Mouse (Mus musculus): ENCODE results near the gene Gm20696.

Gm20696 gene

DNA sequence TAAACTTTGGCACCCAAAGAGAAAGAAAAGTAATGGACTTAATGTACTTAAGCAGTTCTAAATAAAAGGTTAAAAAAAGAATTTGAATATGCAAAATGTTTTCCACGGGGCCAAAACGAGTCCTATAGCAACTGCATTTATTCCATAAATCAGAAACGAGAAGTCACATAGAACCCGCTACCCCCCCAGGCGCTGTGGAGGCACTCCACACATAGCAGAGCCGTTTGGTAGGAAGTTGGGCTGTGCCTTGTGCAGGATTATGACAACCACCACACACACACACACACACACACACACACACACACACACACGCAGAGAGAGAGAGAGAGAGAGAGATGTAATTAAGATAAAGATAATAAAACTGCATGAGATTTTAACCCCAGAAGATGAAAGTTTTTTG lies 46.1 kb downstream of the Gm20696 start:
- DNase-seq, result no peak

DNA sequence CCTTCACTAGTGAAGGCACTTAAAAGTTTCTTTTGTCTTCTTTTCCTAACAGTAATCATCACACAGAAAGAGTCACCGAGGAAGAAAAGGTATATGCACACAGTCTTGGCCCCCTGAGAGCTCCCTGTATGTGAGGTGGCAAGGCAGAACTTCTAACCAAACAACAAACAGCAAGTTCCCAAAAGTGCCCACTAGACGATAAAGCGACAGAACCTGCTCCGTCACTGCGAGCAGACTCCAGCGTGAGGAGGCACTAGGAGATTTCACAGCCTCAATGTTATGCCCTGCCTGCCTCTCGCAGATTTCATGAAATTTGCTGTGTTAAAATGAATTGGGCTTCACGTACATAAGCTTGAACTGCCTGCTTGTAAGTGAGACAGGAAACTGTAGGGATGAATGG lies 46.6 kb downstream of the Gm20696 start:
- DNase-seq, result no peak

DNA sequence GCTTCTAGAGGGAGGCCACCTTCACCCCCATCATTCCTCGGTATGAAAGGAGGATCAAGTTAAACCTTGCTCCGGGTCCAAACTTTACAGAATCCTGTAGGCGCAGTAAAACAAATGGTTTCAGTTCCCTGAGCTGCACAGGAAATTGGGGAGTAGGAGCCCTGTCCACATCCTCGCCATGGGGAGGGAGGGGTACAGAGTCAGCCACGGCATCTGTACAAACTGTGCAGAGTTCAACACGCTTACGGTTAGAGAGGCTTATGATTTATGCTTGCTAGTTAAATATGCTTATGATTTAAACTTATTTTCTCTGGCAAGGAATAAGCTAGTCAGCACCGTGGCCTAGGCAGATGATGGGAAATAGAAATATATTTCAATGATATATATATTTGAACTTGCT lies 47.1 kb downstream of the Gm20696 start:
- DNase-seq, result no peak

DNA sequence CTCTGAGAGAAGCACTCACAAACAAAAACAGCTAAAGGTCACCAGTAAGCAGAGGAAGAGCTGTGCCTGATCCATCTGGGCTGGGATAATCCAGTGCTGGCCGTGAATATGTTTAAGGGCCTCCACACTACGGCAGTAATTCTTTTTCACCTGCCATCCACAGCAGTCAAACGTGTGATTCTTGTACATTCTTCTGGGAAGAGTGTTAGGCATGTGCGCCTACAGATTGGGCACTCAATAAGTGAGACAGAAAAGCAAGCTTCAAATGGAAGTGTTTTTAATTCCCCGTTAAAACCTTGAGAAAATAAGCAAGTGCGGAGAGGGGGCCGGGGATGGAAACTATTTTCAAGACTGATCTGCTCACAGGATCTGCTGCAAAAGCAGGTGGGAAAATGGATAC lies 48.7 kb downstream of the Gm20696 start:
- DNase-seq, result no peak

DNA sequence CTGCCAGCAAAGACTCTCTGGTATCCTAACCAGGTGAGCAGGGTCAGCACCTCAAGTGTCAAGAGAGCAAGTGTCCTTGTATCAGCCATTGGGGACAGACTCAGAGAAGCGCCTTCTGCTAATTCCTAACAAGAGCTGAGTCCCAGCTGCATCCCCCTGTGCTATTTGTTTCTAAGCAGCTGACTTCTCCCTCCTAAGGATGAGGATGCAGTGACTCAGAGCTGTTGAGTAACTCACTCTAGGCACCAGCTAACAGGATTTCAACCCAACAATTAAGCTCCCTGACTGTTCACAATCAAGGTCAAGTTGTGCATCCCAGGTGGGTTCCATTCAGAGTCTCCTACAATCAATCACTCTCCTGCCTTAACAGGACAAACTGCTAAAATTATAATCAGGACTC lies 49.2 kb downstream of the Gm20696 start:
- DNase-seq, result no peak

DNA sequence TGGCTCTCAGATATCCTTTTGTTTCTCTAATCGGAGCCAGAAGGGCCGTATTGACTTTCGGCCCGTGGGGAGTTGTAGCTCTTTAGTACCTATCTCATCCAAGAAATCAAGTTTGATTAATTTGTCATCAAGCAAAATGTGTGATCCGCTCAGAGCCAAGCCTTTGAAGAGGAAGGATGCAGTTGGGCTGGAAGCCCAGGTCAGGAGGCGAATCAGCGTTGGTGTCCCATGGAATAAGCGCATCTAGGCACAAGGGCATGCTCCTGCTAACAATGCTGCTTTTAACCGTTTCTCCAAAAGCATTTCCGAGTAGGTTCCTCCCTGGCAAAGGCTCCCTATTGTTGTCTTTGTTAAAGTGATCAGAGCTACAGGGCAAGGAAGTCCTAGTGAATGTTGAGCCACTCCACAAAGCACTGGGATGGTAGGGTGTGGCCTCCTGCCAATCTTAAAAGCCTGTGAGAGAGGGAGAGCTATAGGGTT lies 51.3 kb downstream of the Gm20696 start:
- DNase-seq, result no peak

DNA sequence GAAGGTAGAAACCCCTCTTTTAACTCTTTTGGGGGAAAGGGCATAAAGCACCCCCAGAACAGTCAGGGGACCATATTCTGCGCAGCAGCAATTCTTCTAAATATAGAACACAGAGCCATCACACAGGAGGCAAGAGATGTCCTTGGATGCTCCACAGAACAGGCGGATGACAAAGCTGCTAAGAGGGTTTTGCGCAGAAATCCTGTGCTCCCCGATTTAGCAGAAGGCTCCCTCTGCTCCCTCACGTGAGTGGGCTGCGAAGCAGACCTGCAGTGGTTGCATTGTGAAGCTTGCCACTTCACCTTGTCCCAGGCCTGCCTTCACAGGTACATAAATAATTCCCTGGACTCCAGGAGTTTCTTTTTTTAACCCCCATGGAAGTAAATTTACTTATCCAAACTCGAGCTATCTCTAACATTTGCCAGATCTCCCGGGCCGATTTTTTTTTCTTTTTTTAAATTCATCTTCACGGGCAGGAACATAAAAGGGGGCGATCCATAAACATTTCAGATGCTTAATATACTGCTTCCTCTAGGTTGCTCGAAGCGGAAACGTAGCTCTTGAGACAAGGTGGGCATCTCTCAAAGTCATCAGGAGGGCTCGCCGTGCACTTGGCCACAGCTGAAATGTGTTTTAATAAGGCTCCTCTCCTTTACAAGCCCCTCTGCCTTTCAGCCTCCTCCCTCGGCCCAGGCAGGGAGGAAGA lies 51.9 kb downstream of the Gm20696 start:
- DNase-seq, result peak; percentile 52

DNA sequence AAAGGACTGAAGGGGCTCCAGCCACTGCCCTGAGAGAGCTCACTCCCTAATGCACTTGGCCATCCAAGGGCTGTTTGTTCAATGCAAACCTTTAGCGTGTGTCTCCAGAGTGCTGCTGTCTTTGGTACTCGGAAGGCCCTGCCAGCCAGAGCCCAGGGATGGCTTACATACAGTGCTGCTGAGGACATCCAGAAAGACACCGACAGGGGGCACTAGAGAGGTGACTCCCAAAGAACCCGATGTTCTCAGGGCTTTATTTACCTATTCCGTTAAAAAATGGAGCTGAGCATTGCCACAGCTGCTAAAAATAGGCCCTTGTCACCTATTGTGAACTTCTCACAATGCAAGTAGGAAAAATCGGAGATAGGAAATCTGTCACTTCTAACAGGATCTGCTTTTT lies 54.7 kb downstream of the Gm20696 start:
- DNase-seq, result no peak

DNA sequence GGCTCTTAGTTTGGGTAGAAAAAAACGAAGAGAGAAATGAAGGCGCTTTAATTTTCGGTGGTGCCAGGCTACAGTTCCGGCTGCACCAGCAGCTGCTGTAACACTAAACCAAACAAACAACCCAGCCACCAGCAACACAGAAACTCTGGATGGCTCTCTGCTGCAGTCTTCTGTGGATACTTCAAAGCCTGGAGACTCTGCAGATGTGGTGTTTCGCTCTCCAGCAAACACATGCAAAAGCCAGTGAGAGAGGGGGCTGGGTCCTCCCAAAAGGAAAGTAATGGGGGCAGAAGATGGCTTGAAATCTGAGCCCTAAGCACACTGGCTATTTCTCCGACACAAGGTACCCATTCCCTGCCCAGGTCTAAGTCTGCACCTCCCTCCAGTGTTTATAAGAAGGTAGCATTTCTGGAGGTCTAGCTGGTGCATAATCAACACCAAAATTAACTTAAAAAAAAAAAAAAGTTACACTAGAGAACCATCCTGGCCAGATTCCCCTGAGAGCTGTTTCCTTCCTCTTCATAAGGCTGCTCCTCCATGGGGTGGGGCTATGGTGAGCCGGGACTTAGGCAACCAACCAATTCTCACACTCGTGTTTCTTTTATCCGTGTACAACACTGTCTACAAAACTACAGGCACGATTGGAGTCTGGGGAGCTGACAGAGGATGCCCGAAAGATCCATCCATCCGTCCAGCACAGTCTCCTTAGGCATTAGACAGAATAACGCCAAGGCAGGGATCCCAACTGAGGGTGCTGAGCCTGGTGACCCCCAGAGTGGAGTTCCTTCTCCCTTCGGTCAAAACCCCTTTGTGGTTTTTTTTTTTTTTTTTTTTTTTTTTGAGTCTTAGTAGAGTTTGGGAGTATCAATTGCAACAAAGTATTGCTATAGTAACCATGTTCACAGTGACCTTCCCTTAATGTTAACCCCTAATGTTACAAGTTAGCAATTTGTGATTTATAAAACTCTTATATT lies 55.9 kb downstream of the Gm20696 start:
- DNase-seq, result no peak

DNA sequence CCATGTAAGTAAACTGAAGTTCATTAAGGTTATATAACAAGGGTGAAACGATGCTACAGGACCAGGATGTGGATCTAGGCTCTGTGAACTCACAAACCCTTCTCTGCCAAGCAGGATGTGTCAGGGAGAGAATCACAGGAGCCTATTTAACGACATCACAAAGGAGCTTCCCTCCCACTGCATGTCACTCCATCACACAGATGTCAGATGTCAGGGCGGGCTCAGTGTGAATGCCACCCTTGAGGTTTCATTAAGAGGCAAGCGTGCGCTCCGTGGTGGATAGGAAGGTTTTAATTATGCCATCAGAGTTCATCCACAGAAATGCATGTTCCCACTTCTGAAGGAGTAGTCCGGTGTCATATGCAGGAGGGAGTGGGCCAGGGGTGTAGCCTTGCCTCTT lies 60.5 kb downstream of the Gm20696 start:
- no peak for DNase-seq

DNA sequence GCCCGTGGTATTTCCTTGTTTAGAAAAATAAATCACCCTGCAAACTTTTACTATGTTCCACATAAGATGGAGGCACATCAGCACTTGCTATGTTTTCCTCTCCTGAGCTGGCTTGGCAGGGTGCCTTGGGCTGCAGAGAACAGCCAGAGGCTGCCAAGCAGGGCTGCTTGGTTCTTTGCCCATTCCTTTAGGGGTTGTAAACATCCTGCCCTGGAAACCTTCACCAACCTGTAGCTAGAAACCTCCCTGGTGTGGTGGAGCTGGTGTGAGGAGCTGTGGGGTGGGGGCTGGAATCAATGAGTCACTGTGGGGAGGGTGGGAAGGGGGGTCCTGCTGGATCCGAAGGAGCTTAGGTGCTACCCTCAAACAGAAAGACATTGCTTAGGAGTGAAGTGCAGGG lies 61.8 kb downstream of the Gm20696 start:
- DNase-seq, result no peak

DNA sequence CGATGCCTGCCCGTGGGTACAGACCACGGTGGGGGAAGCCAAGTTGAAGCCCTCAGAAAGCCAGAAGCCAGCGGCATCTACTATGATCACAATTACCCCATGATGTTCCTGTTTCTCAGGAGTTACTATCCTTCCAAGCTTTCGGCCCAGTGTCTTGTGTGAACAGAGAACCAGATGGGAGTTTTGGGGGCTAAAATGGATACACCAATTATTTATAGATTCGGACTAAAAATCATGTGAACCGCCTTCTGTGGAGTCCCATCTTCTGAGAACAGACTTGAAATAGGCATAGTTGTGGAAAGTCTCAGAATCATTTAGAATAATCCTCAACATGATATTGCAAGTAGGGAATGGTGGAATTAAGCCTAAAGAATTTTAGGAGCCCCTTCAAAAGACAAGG lies 64.2 kb downstream of the Gm20696 start:
- no peak for DNase-seq

DNA sequence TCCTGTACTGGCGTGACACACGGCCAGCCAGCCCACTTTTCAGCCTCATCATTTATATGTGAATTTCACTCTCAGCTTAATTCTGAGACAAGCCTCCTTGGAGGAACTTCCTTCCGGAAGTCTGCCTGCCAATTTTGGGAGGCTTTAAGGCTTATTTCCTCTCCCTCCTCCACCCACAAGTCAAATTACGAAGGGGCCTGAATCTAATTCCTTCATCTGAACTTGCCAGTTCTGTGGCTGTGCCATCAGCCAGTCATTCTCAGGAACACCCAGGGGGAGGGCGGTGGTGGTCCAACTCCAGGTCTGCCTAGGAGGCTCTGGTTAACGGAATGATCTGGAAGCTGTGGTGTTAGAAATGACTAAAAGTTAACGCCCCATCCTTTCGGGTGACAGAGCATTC lies 65.7 kb downstream of the Gm20696 start:
- no peak for DNase-seq

DNA sequence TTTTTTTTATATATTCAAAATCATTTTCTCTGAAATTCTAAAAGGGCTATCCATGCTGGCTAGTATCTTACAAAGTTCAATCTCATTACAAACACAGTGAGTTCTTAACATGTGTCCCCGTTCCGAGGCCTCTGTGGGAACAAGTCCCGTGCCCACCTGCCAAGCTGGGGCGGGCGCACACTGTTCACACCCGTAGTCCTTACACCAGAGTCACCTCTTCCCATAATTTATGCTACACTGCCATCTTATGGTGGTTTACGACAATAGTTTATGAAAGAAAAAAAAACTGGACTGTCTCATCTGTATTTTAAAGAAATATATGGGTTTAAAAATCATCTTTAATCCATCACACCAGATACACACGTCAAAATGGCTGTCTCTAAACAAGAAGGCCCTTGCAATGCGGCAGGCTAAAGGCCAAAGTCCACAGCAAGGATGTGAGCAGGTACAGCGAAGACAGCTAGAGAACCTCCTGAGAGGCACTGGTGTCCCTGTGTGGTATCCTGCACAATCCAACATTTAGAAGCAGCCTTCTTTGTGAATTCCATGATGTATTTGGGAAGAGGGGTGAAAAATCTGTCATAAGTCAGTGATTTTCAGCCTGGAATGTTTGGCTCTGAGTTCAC lies 66.3 kb downstream of the Gm20696 start:
- DNase-seq, result peak; percentile 49

DNA sequence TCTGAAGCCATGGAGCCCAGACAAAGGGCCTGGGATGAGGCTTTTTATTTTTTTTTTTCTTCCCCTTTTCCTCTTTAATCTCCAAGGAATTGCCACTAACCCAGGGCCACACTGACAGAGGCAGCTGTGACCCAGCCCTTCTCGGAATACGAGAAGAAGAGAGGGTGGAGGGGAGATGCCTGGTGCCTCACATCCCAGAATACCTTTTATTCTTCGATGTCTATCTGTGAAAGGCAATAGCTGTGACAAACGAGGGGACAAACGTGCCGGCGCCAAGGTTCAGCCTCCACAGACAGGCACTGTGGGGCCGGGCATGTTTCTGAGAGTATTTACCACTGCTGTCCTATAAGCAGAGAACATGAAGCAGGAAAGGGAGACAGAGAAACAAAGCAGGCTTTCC lies 66.9 kb downstream of the Gm20696 start:
- no peak for DNase-seq

DNA sequence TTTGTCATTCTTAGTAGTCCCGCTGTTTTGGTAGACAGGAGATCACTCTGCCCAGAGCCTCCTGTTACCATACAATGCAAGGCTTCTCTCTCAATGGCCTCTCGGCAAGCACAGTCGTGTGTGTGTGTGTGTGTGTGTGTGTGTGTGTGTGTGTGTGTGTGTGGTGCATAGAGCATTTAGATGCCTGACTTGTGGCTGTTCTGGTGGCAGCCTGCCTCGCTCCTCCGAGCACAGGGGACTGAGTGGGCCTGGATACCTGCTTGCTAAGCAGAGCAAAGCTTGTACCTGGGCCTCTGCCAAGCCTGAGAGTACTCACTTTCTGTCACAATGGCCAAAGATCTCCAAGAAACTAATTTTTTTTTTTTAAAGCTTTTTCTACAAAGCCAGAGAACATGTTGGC lies 67.4 kb downstream of the Gm20696 start:
- DNase-seq, result no peak

DNA sequence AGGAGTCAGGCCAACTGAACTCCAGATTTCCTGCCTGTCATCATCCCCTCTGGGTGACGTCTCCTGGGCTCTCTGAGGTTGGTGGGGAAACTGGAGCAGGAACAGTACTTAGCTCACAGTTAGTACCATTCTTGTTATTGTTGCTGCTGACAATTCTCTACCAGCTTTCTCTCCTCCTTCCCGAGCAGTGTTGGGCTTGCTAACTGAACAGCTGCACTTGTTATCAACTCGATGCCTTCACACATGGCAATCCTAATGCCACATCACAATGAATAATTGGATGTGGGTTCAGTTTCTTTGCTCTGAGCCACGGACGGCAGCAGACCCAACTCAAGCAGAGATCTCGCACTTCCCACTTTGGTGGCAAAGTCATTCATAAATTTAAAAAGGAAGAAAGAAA lies 89.6 kb downstream of the Gm20696 start:
- DNase-seq, result no peak

DNA sequence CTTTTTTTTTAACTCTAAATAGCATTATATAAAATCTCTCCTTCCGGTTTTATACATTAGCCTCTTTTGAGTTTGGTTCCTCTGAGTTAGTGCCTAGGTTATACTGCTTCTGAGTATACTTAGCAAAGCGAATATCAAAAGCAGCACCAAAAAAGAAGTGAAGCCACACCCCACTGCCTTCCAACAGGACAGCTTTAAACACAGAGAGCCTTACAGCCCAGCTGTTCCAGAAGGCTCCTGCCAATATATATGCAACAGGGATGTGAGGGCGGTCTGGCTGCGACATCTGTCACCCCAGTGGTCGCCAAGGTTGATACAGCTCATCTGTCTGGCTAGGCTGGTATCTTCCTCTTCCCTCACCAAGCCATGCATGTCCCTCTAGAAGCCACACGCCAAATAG lies 91.0 kb downstream of the Gm20696 start:
- no peak for DNase-seq

DNA sequence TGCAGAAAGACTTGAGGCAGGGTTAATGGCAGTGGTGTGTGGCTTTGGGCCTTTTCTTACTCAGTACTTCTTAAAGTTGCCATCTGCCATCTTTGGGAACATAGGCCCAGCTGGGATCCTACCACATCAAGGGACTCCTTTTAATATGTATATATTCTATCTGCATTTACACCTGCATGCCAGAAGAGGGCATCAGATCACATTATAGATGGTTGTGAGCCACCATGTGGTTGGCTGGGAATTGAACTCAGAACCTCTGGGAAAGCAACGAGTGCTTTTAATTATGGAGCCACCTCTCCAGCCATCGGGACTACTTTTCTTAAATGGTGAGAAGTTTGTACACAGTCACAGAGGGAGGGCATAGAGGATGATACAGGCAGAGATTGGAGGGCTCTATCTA lies 93.3 kb downstream of the Gm20696 start:
- no peak for DNase-seq

DNA sequence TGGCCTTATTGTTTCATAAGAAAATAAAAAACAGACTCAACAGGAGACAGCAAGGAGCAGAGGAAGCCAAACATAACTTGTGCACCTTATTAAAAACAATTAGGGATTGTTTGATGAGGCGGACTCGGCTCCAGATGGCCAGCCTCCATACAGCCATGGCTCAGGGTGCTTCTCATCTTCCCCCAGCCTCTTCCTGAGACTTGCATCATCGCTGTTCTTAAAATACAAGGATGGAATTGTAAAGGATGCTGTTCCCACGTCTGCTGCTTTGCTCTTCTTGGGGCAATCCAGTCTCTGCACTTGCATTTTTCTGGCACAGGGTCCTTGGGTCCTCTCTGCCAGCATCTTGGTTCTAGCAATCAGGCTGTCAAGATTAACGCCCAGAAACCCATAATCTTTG lies 94.5 kb downstream of the Gm20696 start:
- no peak for DNase-seq

DNA sequence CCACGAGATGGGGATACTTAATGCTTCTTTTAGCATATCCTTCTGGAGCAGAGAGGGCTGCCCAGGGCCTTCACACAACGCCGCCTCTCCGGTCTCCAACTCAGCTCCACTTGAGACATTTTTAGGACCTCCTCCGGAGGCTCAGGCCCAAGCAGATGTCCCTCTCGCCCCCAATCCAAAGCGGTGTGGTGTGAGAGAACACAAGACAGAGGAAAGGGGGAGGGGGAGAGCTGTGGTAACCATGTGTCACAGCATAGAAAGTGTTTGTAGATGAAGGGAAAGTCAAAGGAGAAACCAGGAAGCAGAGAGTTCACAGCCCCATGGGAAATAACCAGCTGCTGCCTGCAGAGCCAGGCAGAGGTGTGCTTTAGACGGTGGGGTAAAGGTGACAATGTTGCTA lies 99.7 kb downstream of the Gm20696 start:
- DNase-seq, result no peak

DNA sequence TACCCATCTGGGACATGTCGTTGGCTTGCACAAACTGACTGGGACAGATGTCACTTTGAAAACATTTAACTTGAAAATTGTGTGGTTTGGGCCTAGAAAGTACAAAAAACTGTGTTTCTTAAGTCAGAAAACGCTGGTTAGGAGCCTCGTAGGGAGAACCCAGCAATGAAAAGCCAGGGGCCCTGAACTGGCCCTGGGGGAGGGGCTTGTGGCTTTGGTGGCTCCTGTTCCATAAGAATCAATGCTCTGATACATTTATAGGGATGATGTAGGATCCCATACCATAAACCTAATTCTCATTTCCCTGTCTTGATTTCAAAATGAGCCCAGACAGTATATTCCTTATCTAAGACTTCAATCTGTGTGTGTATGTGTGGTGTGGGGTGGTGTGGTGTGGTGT lies 101.8 kb downstream of the Gm20696 start:
- no peak for DNase-seq

DNA sequence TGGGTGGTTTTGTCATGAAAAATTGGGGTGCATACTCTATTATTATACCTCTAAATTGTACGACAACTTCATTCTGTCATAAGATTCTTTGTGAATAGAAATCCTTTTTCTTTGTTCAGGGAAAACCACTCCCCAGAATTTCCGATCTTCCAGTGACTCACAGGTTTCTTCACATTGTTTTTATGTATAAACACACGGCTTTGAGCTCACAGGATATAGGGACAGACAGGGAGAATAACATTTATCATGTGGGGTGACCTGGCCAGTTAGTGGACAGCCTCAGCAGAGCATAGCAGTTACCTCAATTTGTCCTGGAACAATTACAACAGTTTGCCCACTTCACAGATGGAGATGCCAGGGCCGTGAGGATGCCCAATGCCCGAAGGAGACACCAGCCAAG lies 109.6 kb downstream of the Gm20696 start:
- DNase-seq, result no peak

DNA sequence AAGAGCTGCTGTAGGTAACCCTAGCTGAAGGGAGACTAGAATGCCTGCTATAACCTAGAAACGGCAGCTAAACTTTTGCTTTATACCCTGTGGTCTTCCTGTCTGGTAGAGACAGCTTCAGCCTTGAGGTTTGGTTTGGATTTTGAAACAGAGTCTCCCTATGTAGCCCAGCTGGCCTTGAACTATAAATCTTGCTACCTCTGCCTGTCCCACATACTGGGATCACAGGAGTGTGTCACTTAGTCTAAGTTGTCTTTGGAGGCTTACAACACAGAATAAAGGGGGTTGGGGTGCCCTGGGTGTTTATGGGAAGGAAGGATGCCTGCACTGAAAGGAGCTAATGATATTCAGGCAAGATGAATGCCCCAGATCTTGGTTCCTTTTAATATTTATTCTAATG lies 113.8 kb downstream of the Gm20696 start:
- no peak for DNase-seq
